ENCODE assay signal across 14 mouse cellular contexts in the genomic region with DNA sequence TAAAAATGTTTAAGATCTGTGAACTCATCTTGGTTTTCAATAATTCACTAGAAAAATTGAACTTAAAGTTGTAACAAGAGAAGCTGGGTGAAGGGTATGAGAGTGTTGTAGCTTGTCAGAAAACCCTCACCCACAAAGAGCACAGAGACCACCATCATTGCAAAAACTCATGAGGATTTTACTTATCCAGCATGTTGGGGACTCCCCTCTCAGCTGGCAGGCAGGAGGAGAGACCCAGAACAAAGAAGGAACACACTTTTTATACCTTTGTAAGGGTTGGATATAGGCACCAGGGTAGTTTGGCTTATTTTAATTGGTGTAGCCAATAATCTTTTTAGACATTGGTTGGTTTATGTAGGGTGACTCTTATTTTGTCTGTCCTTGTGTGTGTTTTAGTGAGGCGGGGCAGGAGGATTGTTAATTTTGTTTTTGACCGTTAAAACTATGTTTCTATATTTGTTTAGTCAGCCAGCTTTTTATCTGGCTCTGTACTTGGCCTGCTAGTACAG. TPM values are rescaled to one million over a fixed set of nuclear protein-coding genes. Genes with fewer than 3 reads are reported as not detected.
DNase-seq lines count a peak whose midpoint lies in the region; ATAC-seq and TF ChIP-seq lines count a peak whose summit lies in the region.
"Had no signal": no experiment of that assay in that cellular context is flagged by ENCODE, and none has a peak within 500 bp of the region (broad histone marks: within the 10 kb centered on the region; RNA-seq: fewer than 3 reads in every experiment).

No protein-coding gene starts in this region.

- H3K4me1 ChIP-seq in erythroblast, embryonic 14.5 days (ENCODE audit: control insufficient read depth), result peaks cover 75% of the 10 kb centered on the region
- H3K4me1 ChIP-seq in limb, embryonic 14.5 days (ENCODE audit: control insufficient read depth, insufficient read depth, low read length), result peaks cover 28% of the 10 kb centered on the region
- peaks cover 47% of the 10 kb centered on the region for H3K4me1 ChIP-seq in limb, embryonic 10.5 days
- H3K4me1 ChIP-seq in stomach, embryonic 14.5 days (ENCODE audit: control insufficient read depth, insufficient read depth, low read length), result peaks cover 27% of the 10 kb centered on the region

- no peaks in the 10 kb centered on the region for H3K27me3 ChIP-seq in erythroblast, embryonic 14.5 days (ENCODE audit: control insufficient read depth)
- no peaks in the 10 kb centered on the region for H3K27me3 ChIP-seq in limb, embryonic 14.5 days (ENCODE audit: control insufficient read depth, insufficient read depth, low read length)
- H3K27me3 ChIP-seq in limb, embryonic 10.5 days (ENCODE audit: low read depth, poor library complexity, severe bottlenecking), result no peaks in the 10 kb centered on the region
- H3K27me3 ChIP-seq in stomach, embryonic 14.5 days (ENCODE audit: control insufficient read depth, insufficient read depth, low read length), result no peaks in the 10 kb centered on the region
- H3K27me3 ChIP-seq: neural tube, embryonic 12.5 days had no signal

- H3K4me2 ChIP-seq in limb, embryonic 14.5 days (replicated peaks; ENCODE audit: low read depth, low read length, severe bottlenecking), result no peak overlapping the region
- H3K4me2 ChIP-seq in stomach, embryonic 14.5 days (replicated peaks; ENCODE audit: low read depth, low read length), result no peak overlapping the region

- 88% methylated on average over 2 of the region's 2 CpGs for WGBS in limb, embryonic 14.5 days
- WGBS in limb, embryonic 10.5 days, result 91% methylated on average over 2 of the region's 2 CpGs
- WGBS in stomach, embryonic 14.5 days, result 79% methylated on average over 2 of the region's 2 CpGs

- TF ChIP-seq POLR2A in limb, embryonic 14.5 days (IDR thresholded peaks at IDR 0.05; ENCODE audit: borderline replicate concordance, extremely low read depth, insufficient read depth, insufficient read length), result no peak

- no peak overlapping the region for H3K27ac ChIP-seq in limb, embryonic 14.5 days (replicated peaks; ENCODE audit: low read depth, low read length)
- H3K27ac ChIP-seq in limb, embryonic 10.5 days, result no peak overlapping the region
- H3K27ac ChIP-seq in stomach, embryonic 14.5 days (ENCODE audit: low read length), result no peak overlapping the region
- H3K27ac ChIP-seq: neural tube, embryonic 12.5 days had no signal

- no peak for DNase-seq in limb, embryonic 14.5 days (ENCODE audit: low spot score)
- DNase-seq in limb, embryonic 10.5 days (ENCODE audit: low spot score), result no peak
- peak; percentile 9 for DNase-seq in NIH3T3 (ENCODE audit: low read depth)
- no peak for DNase-seq in layer of hippocampus, adult 9-10 months (ENCODE audit: low spot score)
- DNase-seq in layer of hippocampus, postnatal 10 days (ENCODE audit: low spot score in 2 of 2), result no peak
- DNase-seq: B cell, adult 2 months; cerebellum, adult 11-12 months; lung, postnatal 10 days; retina, postnatal 1 day had no signal

- H3K9me3 ChIP-seq in erythroblast, embryonic 14.5 days (ENCODE audit: control insufficient read depth, low read length), result no peaks in the 10 kb centered on the region
- H3K9me3 ChIP-seq in limb, embryonic 14.5 days (ENCODE audit: control insufficient read depth, low read length), result no peaks in the 10 kb centered on the region
- H3K9me3 ChIP-seq in limb, embryonic 10.5 days (replicated peaks), result no peaks in the 10 kb centered on the region
- no peaks in the 10 kb centered on the region for H3K9me3 ChIP-seq in stomach, embryonic 14.5 days (ENCODE audit: control insufficient read depth, low read depth, low read length)
- H3K9me3 ChIP-seq: neural tube, embryonic 12.5 days had no signal

- H3K4me3 ChIP-seq in erythroblast, embryonic 14.5 days (replicated peaks), result peak overlapping the region; percentile 65
- peak overlapping the region; percentile 82; the same call in 1 of the 2 replicates for H3K4me3 ChIP-seq in limb, embryonic 14.5 days (replicated peaks; ENCODE audit: low read length)
- H3K4me3 ChIP-seq in limb, embryonic 10.5 days, result no peak overlapping the region
- 0 out of 2 replicates have a peak overlapping the region, but pooled peaks have one; percentile 69 for H3K4me3 ChIP-seq in stomach, embryonic 14.5 days (ENCODE audit: low read depth, low read length)

- peaks cover 64% of the 10 kb centered on the region for H3K36me3 ChIP-seq in erythroblast, embryonic 14.5 days (ENCODE audit: control insufficient read depth)
- H3K36me3 ChIP-seq in limb, embryonic 14.5 days (ENCODE audit: control insufficient read depth, insufficient read depth, low read length), result peaks cover 10% of the 10 kb centered on the region; the same call in 1 of the 2 replicates
- peaks cover 23% of the 10 kb centered on the region for H3K36me3 ChIP-seq in limb, embryonic 10.5 days
- H3K36me3 ChIP-seq in stomach, embryonic 14.5 days (ENCODE audit: control insufficient read depth, insufficient read depth, low read length), result peaks cover 8% of the 10 kb centered on the region

- no peak for ATAC-seq in erythroblast, adult 5-6 weeks (replicated peaks; ENCODE audit: low FRiP score, poor library complexity, severe bottlenecking)
- ATAC-seq in limb, embryonic 14.5 days (ENCODE audit: low FRiP score, low read depth), result no peak
- no peak for ATAC-seq in stomach, embryonic 14.5 days (ENCODE audit: insufficient number of reproducible peaks, insufficient read depth, low FRiP score, low read depth)
- ATAC-seq: hindbrain, embryonic 16.5 days had no signal

- H3K9ac ChIP-seq in limb, embryonic 14.5 days (ENCODE audit: low read depth, low read length, severe bottlenecking), result no peak overlapping the region
- H3K9ac ChIP-seq in stomach, embryonic 14.5 days (replicated peaks; ENCODE audit: low read depth, low read length), result no peak overlapping the region
- H3K9ac ChIP-seq: neural tube, embryonic 12.5 days had no signal

RNA-seq across cellular contexts. Expression of a gene that starts 1.2 kb away (rescaled TPM):
- polyA plus RNA-seq in erythroblast, embryonic 14.5 days (2012), result 666 and 744 TPM in 2 replicates
- 105 and 125 TPM in 2 replicates for total RNA-seq in erythroblast, adult 5-6 weeks (2015; ENCODE audit: low replicate concordance)
- total RNA-seq in erythroblast, adult 5-6 weeks (2017; ENCODE audit: low replicate concordance), result 81.9 and 128 TPM in 2 replicates
- polyA plus RNA-seq in limb, embryonic 14.5 days (2012; rRNA removed), result 57.3 and 66.7 TPM in 2 replicates
- 90.2 and 97.8 TPM in 2 replicates for polyA plus RNA-seq in limb, embryonic 14.5 days (2014; fragmentation: Nextera tagmentation; extraction: Ambion mirVana)
- 108 and 124 TPM in 2 replicates for polyA plus RNA-seq in limb, embryonic 10.5 days (2016; fragmentation: Nextera tagmentation; extraction: Ambion mirVana)
- polyA plus RNA-seq in stomach, embryonic 14.5 days (2014; fragmentation: Nextera tagmentation; extraction: Ambion mirVana), result 126 and 136 TPM in 2 replicates
- total RNA-seq in layer of hippocampus, postnatal 10 days (2021), result 10 to 100 TPM; 27.7 to 28.0 TPM

RNA-seq across cellular contexts. Expression of a gene that starts 3.9 kb away (rescaled TPM):
- polyA plus RNA-seq in erythroblast, embryonic 14.5 days (2012), result 8.0 and 9.7 TPM in 2 replicates
- total RNA-seq in erythroblast, adult 5-6 weeks (2015; ENCODE audit: low replicate concordance), result 21.3 and 30.7 TPM in 2 replicates
- 14.1 and 17.3 TPM in 2 replicates for total RNA-seq in erythroblast, adult 5-6 weeks (2017; ENCODE audit: low replicate concordance)
- polyA plus RNA-seq in limb, embryonic 14.5 days (2012; rRNA removed), result 39.8 and 51.4 TPM in 2 replicates
- polyA plus RNA-seq in limb, embryonic 14.5 days (2014; fragmentation: Nextera tagmentation; extraction: Ambion mirVana), result 77.9 and 80.2 TPM in 2 replicates
- 113 and 116 TPM in 2 replicates for polyA plus RNA-seq in limb, embryonic 10.5 days (2016; fragmentation: Nextera tagmentation; extraction: Ambion mirVana)
- polyA plus RNA-seq in stomach, embryonic 14.5 days (2014; fragmentation: Nextera tagmentation; extraction: Ambion mirVana), result 73.5 and 79.8 TPM in 2 replicates
- 10 to 100 TPM; 29.4 to 30.5 TPM for total RNA-seq in layer of hippocampus, postnatal 10 days (2021)

RNA-seq across cellular contexts. Expression of a gene that starts 4.2 kb away (rescaled TPM):
- not detected in 2 replicates for polyA plus RNA-seq in erythroblast, embryonic 14.5 days (2012)
- not detected in 2 replicates for total RNA-seq in erythroblast, adult 5-6 weeks (2015; ENCODE audit: low replicate concordance)
- not detected in 2 replicates for total RNA-seq in erythroblast, adult 5-6 weeks (2017; ENCODE audit: low replicate concordance)
- polyA plus RNA-seq in limb, embryonic 14.5 days (2012; rRNA removed), result 0.35 and 0.51 TPM in 2 replicates
- polyA plus RNA-seq in limb, embryonic 14.5 days (2014; fragmentation: Nextera tagmentation; extraction: Ambion mirVana), result 0.14 and 0.54 TPM in 2 replicates
- polyA plus RNA-seq in limb, embryonic 10.5 days (2016; fragmentation: Nextera tagmentation; extraction: Ambion mirVana), result 0.86 and 1.7 TPM in 2 replicates
- 0.49 and 0.88 TPM in 2 replicates for polyA plus RNA-seq in stomach, embryonic 14.5 days (2014; fragmentation: Nextera tagmentation; extraction: Ambion mirVana)
- total RNA-seq in layer of hippocampus, postnatal 10 days (2021), result under 1 TPM; 0.18 to 0.46 TPM

RNA-seq across cellular contexts. Expression of a gene that starts 17.7 kb away (rescaled TPM):
- polyA plus RNA-seq in erythroblast, embryonic 14.5 days (2012), result 0.29 and 0.59 TPM in 2 replicates
- total RNA-seq in erythroblast, adult 5-6 weeks (2015; ENCODE audit: low replicate concordance), result not detected in 2 replicates
- 1.0 TPM in 1 of 2 replicates, not detected in the other for total RNA-seq in erythroblast, adult 5-6 weeks (2017; ENCODE audit: low replicate concordance)
- 7.6 and 9.0 TPM in 2 replicates for polyA plus RNA-seq in limb, embryonic 14.5 days (2012; rRNA removed)
- 12.6 and 15.0 TPM in 2 replicates for polyA plus RNA-seq in limb, embryonic 14.5 days (2014; fragmentation: Nextera tagmentation; extraction: Ambion mirVana)
- polyA plus RNA-seq in limb, embryonic 10.5 days (2016; fragmentation: Nextera tagmentation; extraction: Ambion mirVana), result 11.7 and 13.5 TPM in 2 replicates
- 18.7 and 21.2 TPM in 2 replicates for polyA plus RNA-seq in stomach, embryonic 14.5 days (2014; fragmentation: Nextera tagmentation; extraction: Ambion mirVana)
- total RNA-seq in layer of hippocampus, postnatal 10 days (2021), result 1 to 10 TPM; 7.1 to 9.4 TPM

RNA-seq across cellular contexts. Expression of a gene that starts 38.7 kb away (rescaled TPM):
- 0.02 and 0.13 TPM in 2 replicates for polyA plus RNA-seq in erythroblast, embryonic 14.5 days (2012)
- 13.4 and 18.8 TPM in 2 replicates for total RNA-seq in erythroblast, adult 5-6 weeks (2015; ENCODE audit: low replicate concordance)
- 2.5 and 4.5 TPM in 2 replicates for total RNA-seq in erythroblast, adult 5-6 weeks (2017; ENCODE audit: low replicate concordance)
- polyA plus RNA-seq in limb, embryonic 14.5 days (2012; rRNA removed), result 67.6 and 68.2 TPM in 2 replicates
- polyA plus RNA-seq in limb, embryonic 14.5 days (2014; fragmentation: Nextera tagmentation; extraction: Ambion mirVana), result 37.6 and 40.2 TPM in 2 replicates
- polyA plus RNA-seq in limb, embryonic 10.5 days (2016; fragmentation: Nextera tagmentation; extraction: Ambion mirVana), result 24.9 and 38.2 TPM in 2 replicates
- 38.2 and 42.0 TPM in 2 replicates for polyA plus RNA-seq in stomach, embryonic 14.5 days (2014; fragmentation: Nextera tagmentation; extraction: Ambion mirVana)
- 10 to 100 TPM; 22.2 to 23.9 TPM for total RNA-seq in layer of hippocampus, postnatal 10 days (2021)
